Mouse (Mus musculus) mature B cell (primary cell): ENCODE measurements around the gene Gm37596.
"Not testable (repeated sequence)": the region's sequence is repeated elsewhere in the genome, so short reads cannot be mapped to it uniquely, and the experiment has no call there.

ENCODE experiments used
- in situ Hi-C: fragments of 300-500 bp; cut with MboI; formaldehyde crosslinking; loops from 2 replicates; pipeline ENCODE4 v1.14.3; 2019

Gene Gm37596

DNA sequence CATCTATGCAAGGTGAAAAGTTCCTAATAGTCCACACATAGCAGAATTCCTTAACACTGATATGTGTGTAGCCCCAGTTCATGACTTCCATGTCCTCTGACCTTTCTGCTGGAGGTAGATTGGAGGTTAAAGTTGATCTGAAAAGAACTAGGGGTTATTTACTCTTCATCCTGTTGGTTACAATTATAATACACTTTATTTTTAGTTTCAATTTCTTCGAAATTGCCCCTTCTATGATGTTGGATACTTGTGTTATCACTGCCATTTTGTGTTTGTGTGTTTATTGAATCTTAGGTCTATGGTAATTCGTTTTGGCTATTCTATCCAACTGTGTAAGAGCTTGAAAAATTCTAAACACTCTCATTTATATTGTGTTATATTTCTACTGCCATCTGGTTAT lies at the start of gene Gm37596:
Gene Gm37596, minus strand, starts transcription at position 101 of the 400 bp plus-strand sequence.
- in situ Hi-C loops, result not testable (repeated sequence)

DNA sequence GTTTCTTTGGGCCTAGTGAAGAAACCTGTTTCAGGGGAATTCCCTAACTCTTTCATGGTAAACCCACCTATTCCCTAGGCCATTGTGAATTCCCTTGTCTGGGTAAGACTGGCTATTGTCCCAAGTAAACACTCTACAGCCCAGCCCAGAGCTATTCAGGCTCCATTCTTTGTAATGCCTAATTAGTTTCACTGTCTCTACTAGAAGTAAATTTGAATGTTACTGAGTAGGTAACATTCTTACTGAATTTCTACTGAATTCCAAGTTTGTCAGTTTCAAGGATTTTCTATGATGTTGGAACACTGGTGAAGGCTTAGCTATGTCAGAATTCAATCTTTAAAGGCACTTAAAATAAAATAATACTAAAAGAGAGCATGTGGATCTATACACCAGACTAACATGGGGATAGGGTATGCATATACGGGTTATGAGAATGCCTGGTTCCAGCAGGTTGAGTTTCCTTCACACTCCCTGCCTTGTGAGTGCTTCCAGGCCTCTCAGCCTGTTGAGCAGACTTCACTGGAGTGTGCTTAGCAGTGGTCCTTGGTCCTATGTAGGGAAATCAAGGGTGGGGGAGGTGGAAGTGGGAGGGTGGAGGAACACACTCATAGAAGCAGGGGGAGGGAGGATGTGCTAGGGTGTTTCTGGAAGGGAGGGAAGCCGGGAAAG lies 16.2 kb upstream of the Gm37596 start:
- in situ Hi-C loops, result not testable (repeated sequence)

DNA sequence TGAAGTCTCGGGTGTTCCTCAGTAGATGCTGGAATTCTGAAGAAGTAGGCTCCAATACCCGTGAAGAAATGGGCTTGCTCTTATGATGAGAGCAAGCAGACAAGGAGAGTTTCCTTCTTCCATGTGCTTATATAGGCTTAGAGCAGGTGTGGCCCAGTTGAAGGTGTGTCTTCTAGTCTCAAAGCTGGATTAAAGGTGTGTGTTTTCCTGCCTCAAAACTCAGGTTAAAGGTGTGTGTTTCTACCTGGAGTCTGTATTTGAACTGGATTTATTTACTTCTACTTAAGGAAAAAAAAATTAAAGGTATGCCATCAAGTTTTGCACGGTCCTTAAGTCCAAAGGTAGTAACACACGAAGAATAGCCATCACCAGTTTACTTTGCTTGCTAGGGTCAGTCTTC lies 16.7 kb downstream of the Gm37596 start, which contains the start of gene Tdpoz1:
Gene Tdpoz1, minus strand, starts transcription at position 101 of the 400 bp plus-strand sequence.
- in situ Hi-C loops, result not testable (repeated sequence)

DNA sequence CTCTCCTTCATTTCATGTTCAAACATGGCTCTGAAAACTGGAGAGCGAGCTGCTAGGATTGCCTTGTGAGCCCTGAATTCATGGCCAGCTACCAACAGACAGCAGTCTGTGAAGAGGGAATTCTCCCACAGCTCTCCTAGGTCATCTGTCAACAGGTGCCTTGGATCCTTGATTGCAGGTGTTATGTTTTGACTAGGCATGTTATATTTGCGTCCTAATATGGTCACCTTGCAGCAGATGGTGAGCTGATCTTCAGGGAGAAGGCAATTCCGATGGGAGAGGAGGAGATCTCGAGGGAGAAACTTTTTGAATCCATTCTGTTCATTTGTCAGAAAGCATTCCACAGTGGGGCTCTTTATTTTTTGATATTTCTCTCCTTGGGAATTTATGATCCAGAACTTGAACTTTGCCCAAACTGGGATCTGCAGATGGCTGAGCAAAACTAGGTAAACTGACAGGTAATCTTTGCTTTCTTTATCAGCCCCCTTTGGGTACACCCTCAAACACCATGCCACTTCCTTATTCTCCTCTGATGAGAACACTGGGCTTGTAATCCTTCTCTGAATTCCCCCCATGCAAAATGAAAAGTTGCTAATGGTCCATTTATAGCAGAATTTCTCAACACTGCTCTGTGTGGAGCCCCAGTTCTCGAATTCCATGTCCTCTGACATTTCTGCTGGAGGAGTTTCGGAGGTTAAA lies 21.9 kb downstream of the Gm37596 start:
- in situ Hi-C loops, result not testable (repeated sequence)

DNA sequence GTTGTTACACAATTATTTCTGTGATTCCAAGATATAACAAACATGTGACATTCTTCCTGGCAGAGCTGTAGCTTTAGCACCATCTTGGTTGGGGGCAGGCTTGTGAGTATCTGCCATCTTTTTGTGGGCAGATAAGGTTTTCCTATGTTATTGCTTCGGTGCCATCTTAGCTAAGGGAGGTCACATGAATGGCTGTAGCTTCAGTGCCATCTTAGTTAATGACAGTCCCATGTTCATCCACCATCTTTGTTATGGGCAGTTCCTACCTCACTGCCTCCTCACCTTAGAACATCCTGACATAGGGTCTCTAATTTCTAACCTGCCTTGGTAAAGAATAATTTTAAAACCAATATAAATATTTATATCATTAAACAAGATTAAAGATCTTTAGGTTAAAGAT lies 38.6 kb downstream of the Gm37596 start:
- in situ Hi-C loops, result no loop called here

DNA sequence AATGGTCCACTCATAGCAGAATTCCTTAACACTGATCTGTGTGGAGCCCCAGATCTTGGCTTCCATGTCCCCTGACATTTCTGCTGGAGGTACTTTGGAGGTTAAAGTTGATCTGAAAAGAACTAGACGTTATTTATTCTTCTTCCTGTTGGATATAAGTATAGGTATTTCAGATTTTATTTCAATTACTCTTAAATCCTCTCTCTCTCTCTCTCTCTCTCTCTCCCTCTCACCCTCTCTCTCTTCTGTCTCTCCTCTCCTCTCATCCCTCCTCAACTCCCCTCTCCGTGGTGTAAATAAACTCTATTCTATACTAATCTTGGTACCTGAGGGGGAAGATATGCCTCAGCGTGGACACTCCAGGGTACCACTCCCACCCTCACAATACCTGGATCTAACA lies 40.3 kb downstream of the Gm37596 start, which contains the start of gene Tdpoz2:
Gene Tdpoz2, minus strand, starts transcription at position 101 of the 400 bp plus-strand sequence.
- in situ Hi-C loops, result no loop called here
